Mouse (Mus musculus): ENCODE measurements around the gene Fam168a.

GRCm38 (mm10) chr7:100775810-100776209, 69.4 kb downstream of the Fam168a start:
- TF ChIP-seq POLR2A (IDR thresholded peaks at IDR 0.05; ENCODE audit: insufficient read depth, low read depth, low read length) (no peak), CTCF (IDR thresholded peaks at IDR 0.05) (no peak)
